Mouse (Mus musculus) kidney, postnatal 0 days (tissue): ENCODE results near the gene Stat5b. TPM values are rescaled to one million over a fixed set of nuclear protein-coding genes. Genes with fewer than 3 reads are reported as not detected.

Experiments
- ATAC-seq: fragments of 200-750 bp; cut with Nextera tagmentation; replicated peaks from 2 replicates; pipeline ENCODE4 v1.8.0; 2017; ENCODE audit warnings: low read depth, moderate number of reproducible peaks, moderate TSS enrichment, moderate library complexity; ENCODE audit not compliant: low FRiP score
- DNase-seq: peaks from one replicate; pipeline ENCODE4 v3.0.0-alpha.2; 2016; ENCODE audit warnings: low spot score
- H3K27ac ChIP-seq: fragments of 300-500 bp; sonication (generic); 2 replicates; pipeline ENCODE4 v1.5.1; 2014; ENCODE audit warnings: mild to moderate bottlenecking
- H3K27me3 ChIP-seq: fragments of 300-500 bp; sonication (generic); 2 replicates; pipeline ENCODE4 v1.6.1; 2014; ENCODE audit warnings: low read length, mixed read lengths; ENCODE audit not compliant: insufficient read depth
- H3K36me3 ChIP-seq: fragments of 300-500 bp; sonication (generic); 2 replicates; pipeline ENCODE4 v1.6.1; 2014; ENCODE audit warnings: low read length, mixed read lengths; ENCODE audit not compliant: insufficient read depth
- H3K4me1 ChIP-seq: fragments of 300-500 bp; sonication (generic); replicated peaks from 2 replicates; pipeline ENCODE4 v1.6.1; 2014; ENCODE audit warnings: antibody characterized with exemption, low read length, mixed read lengths; ENCODE audit not compliant: insufficient read depth
- H3K4me2 ChIP-seq: fragments of 300-500 bp; sonication (generic); 2 replicates; pipeline ENCODE4 v1.6.1; 2014; ENCODE audit warnings: mild to moderate bottlenecking, low read length, moderate library complexity, mixed read lengths
- H3K4me3 ChIP-seq: fragments of 300-500 bp; sonication (generic); replicated peaks from 2 replicates; pipeline ENCODE4 v1.5.1; 2014; ENCODE audit warnings: low read depth, low read length
- H3K9ac ChIP-seq: fragments of 300-500 bp; sonication (generic); 2 replicates; pipeline ENCODE4 v1.6.1; 2014; ENCODE audit warnings: low read depth, low read length
- H3K9me3 ChIP-seq: fragments of 300-500 bp; sonication (generic); replicated peaks from 2 replicates; pipeline ENCODE4 v1.6.1; 2016; ENCODE audit warnings: low read length, inconsistent platforms, mixed read lengths
- CTCF ChIP-seq: IDR thresholded peaks from 2 replicates; pipeline ENCODE4 v1.5.1; 2016; ENCODE audit warnings: antibody characterized with exemption, low read depth, mild to moderate bottlenecking, moderate library complexity
- WGBS: fragments of 180-500 bp; shearing (Covaris S2); extraction: QIAGEN DNeasy Blood & Tissue Kit; methylation state at CpG from one replicate; pipeline ENCODE4 v1.1.7; 2014; 5-methylcytosine and 5-hydroxymethylcytosine counted together
- polyA plus RNA-seq: library from polyadenylated mRNA; unstranded; fragments of >200 nt; fragmentation: Nextera tagmentation; extraction: Ambion mirVana; gene quantifications from 2 replicates; pipeline ENCODE4 v1.2.1, GENCODE M21; 2015

Gene Stat5b
- polyA plus RNA-seq, 1 experiment from 2014 or later = 14.4 TPM

DNA sequence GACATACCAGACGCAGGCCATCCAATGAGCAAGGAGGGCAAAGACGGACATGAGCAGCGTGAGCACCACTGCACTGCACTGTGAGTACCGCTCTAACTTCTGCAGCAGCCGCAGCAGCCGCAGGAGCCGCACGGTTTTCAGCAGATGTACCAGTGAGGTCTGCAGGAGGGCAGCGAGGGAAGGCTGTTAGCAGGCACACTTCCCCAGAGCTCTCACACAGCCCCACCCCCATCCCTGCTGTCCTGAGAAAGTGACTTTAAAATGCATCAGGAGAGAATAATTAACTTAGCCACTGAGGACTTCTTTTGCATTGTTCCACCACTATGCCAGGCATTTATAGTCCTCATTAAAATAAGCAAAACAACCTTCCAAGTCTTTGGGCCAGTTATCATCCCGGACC lies 98.2 kb downstream of the Stat5b start:
- H3K9me3 ChIP-seq = no peaks in the 10 kb centered on the region
- DNase-seq (no peak), ATAC-seq (no peak)
- H3K4me3 ChIP-seq = no peak overlapping the region
- no peaks in the 10 kb centered on the region for H3K4me1 ChIP-seq
- H3K9ac ChIP-seq = no peak overlapping the region
- no peak for TF ChIP-seq CTCF
- H3K27me3 ChIP-seq = no peaks in the 10 kb centered on the region
- WGBS = 23% methylated on average over 10 of the region's 10 CpGs
- H3K4me2 ChIP-seq = no peak overlapping the region
- no peak overlapping the region for H3K27ac ChIP-seq
- no peaks in the 10 kb centered on the region for H3K36me3 ChIP-seq

DNA sequence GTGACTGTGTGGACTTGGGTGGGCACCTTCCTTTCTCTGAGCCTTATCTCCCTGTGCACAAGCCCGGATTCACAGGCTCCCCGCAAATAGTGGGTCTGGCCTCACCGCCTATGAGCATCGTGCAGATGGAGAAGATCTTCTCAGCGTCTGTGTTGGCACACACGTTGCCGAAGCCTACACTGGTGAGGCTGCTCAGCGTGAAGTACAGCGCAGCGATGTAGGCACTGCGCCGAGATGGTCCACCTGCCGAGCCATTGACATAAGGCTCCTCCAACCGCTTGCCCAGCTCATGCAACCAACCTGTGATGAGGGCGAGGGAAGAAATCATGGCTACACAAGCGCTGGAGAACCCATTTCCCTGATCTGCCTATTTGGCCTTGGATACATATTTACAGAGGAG lies 100.4 kb downstream of the Stat5b start:
- Histone ChIP-seq H3K27me3 (no peaks in the 10 kb centered on the region), H3K9ac (no peak overlapping the region), H3K4me2 (no peak overlapping the region), H3K27ac (no peak overlapping the region), H3K4me1 (no peaks in the 10 kb centered on the region), H3K9me3 (no peaks in the 10 kb centered on the region), H3K4me3 (no peak overlapping the region), H3K36me3 (no peaks in the 10 kb centered on the region)
- 90% methylated on average over 16 of the region's 16 CpGs for WGBS
- no peak for TF ChIP-seq CTCF
- no peak for DNase-seq
- ATAC-seq = no peak

DNA sequence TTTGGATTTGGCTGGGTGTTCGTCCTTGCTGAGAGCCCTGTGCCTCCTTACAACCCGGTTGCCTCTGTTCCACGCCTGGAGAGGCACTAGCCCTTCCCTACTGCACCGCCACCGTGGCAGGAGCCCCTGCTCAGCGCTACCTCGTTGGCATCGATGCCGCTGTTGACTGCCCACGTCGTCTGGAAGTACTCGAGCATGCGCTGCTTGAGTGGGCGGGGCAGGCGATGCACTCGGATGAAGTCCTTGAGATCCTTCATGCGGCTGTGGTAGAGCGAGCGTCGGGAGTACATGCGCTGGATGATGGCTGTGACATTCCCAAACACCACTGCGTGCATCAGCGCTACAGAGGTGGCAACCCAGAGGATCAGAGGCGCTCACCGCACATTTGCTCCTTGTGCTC lies 101.1 kb downstream of the Stat5b start:
- Histone ChIP-seq H3K9me3 (no peaks in the 10 kb centered on the region), H3K4me1 (no peaks in the 10 kb centered on the region), H3K4me3 (no peak overlapping the region), H3K9ac (no peak overlapping the region), H3K4me2 (no peak overlapping the region), H3K27me3 (no peaks in the 10 kb centered on the region), H3K36me3 (no peaks in the 10 kb centered on the region), H3K27ac (no peak overlapping the region)
- no peak for TF ChIP-seq CTCF
- ATAC-seq = no peak
- DNase-seq = no peak
- WGBS = 39% methylated on average over 25 of the region's 25 CpGs

DNA sequence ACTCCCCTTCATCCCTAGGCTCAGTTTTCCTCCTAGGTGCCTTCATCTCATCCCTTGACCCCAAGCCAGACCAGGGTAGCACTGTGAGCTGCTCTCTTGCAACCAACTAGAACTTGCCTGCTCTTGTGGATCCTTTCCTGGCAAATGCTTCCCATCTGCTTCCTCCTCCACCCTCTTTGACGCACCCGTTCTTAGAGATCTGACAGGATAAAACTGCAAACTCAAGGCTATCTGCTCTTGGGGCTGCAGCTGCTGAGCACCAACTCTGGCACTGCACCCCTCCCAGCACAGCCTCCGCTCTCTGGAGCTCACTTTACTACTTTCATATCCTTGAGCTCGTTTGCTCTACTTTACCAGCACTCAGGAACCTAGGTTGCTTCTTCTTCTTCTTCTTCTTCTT lies 101.9 kb downstream of the Stat5b start:
- Histone ChIP-seq H3K27me3 (no peaks in the 10 kb centered on the region), H3K27ac (no peak overlapping the region), H3K4me3 (no peak overlapping the region), H3K9me3 (no peaks in the 10 kb centered on the region), H3K4me2 (no peak overlapping the region), H3K36me3 (no peaks in the 10 kb centered on the region), H3K9ac (no peak overlapping the region), H3K4me1 (no peaks in the 10 kb centered on the region)
- ATAC-seq (no peak), DNase-seq (no peak)
- WGBS = 66% methylated on average over 4 of the region's 4 CpGs
- no peak for TF ChIP-seq CTCF

DNA sequence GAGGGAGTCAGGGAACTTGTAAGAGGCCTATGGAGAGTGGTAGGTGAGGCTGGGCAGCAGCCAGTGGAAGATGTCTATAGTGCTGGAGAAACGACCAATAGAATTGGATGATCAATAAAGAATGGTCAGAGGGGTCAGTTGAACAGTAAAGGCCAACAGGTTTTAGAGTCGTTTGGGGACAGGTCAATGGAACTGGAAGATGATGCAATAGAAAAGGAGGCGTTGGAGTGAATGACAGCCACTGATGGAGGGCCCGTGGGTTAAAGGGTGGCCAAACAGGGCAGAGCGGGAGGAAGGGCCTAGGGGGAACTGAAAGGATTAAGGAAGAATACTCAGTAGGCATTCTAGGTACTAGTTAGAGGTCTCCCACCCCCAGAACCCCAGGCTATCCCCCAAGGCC lies 103.4 kb downstream of the Stat5b start:
- Histone ChIP-seq H3K4me2 (no peak overlapping the region), H3K9me3 (no peaks in the 10 kb centered on the region), H3K4me1 (no peaks in the 10 kb centered on the region), H3K4me3 (no peak overlapping the region), H3K36me3 (no peaks in the 10 kb centered on the region), H3K27ac (no peak overlapping the region), H3K27me3 (no peaks in the 10 kb centered on the region), H3K9ac (no peak overlapping the region)
- no peak for TF ChIP-seq CTCF
- DNase-seq (no peak), ATAC-seq (no peak)
- 55% methylated on average over 5 of the region's 5 CpGs for WGBS

DNA sequence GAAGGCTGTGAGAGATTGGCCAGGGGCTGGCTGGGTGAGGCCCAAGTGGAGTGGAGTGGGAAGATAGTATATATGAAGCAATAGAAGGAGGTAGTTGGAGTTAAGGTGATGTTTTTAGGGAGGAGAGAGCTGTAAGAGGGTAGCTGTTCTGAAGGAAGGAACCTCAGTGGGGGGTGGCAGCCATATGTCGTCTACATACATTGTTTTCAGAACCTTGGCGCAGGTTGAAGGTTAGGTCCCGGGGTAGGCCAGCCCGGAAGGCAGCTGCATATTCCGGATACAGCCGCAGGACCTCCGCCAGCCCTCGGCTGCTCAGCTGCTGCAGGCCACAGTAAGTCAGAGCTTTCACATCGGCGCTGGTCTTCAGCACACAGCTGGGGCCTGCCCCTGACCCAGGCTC lies 104.0 kb downstream of the Stat5b start:
- Histone ChIP-seq H3K27me3 (no peaks in the 10 kb centered on the region), H3K9ac (no peak overlapping the region), H3K9me3 (no peaks in the 10 kb centered on the region), H3K4me1 (no peaks in the 10 kb centered on the region), H3K4me2 (no peak overlapping the region), H3K36me3 (no peaks in the 10 kb centered on the region), H3K27ac (no peak overlapping the region), H3K4me3 (no peak overlapping the region)
- WGBS = 75% methylated on average over 10 of the region's 10 CpGs
- DNase-seq (no peak), ATAC-seq (no peak)
- no peak for TF ChIP-seq CTCF

DNA sequence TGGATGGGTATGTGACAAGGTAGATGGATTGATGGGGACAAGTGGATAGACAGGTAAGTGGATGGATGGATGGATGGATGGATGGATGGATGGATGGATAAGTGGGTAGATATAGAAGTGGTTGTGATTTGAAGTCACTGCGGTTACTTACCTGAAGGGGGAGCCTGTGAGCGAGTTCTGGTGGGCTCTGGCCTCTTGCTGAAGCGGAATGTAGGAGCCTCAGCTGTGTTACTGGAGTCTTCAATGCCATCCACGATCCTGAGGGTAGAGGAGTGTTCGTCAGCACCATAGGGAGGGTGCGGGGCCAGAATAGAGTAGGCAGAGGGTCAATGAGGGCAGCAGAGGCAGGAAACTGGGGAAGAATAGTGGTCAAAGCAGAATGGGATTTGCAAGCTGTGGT lies 105.4 kb downstream of the Stat5b start:
- Histone ChIP-seq H3K4me1 (no peaks in the 10 kb centered on the region), H3K27me3 (no peaks in the 10 kb centered on the region), H3K4me3 (no peak overlapping the region), H3K4me2 (no peak overlapping the region), H3K36me3 (no peaks in the 10 kb centered on the region), H3K9me3 (no peaks in the 10 kb centered on the region), H3K27ac (no peak overlapping the region), H3K9ac (no peak overlapping the region)
- DNase-seq (peak; percentile 76), ATAC-seq (no peak)
- 13% methylated on average over 6 of the region's 6 CpGs for WGBS
- peak; percentile 78 for TF ChIP-seq CTCF
